Mouse (Mus musculus): ENCODE data around the gene Rergl.

Rergl gene

GRCm38 (mm10) chr6:139501876-139502275, at the start of gene Rergl:
TSS of gene Rergl (minus strand) at chr6:139501976.
- no peak for DNase-seq

- no peak for DNase-seq
Measured at GRCm38 (mm10) chr6:139538469-139538868, 36.7 kb upstream of the Rergl start.

- DNase-seq: no peak
Measured at GRCm38 (mm10) chr6:139525406-139525805, 23.6 kb upstream of the Rergl start.

GRCm38 (mm10) chr6:139524288-139524687, 22.5 kb upstream of the Rergl start:
- DNase-seq: no peak

GRCm38 (mm10) chr6:139514938-139515510, 13.2 kb upstream of the Rergl start:
- DNase-seq: no peak

- no peak for DNase-seq
Measured at GRCm38 (mm10) chr6:139479730-139480129, 22.0 kb downstream of the Rergl start.

- peak; percentile 2 for DNase-seq
Measured at GRCm38 (mm10) chr6:139464980-139465379, 36.8 kb downstream of the Rergl start.

GRCm38 (mm10) chr6:139464292-139464691, 37.5 kb downstream of the Rergl start:
- DNase-seq: no peak

- DNase-seq: no peak
Measured at GRCm38 (mm10) chr6:139461094-139461493, 40.7 kb downstream of the Rergl start.

GRCm38 (mm10) chr6:139460470-139460869, 41.3 kb downstream of the Rergl start:
- no peak for DNase-seq

- DNase-seq: no peak
Measured at GRCm38 (mm10) chr6:139443999-139444398, 57.8 kb downstream of the Rergl start.
